Mouse (Mus musculus): ENCODE measurements around the gene Epb41l4b. TPM values are rescaled to one million over a fixed set of nuclear protein-coding genes. Genes with fewer than 3 reads are reported as not detected.

The Epb41l4b gene
- total and polyA plus RNA-seq, 2 experiments from 2014 or later, result 3.2 to 14.9 TPM

DNA sequence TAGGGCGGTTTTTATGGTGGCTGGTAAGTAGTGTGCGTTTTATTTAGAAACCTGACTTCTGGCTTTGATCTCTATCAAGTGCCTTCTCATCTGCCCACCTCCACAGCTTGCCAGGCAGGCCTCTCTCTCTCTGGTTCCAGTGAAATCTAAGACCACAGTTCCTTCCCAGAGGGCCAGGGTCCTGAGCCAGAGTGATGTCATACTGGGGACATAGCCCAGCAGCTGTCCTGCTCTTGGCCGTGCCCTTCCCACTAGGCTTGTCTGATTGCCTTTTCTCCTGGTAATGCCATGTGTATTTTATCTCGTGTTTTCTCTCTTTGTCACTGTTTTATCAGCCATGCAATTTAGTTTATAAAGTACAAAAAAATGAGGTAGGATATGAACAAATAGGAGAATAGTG lies 40.3 kb upstream of the Epb41l4b start:
- ATAC-seq (ENCODE audit: low FRiP score), result no peak
- peak; percentile 17 for DNase-seq (ENCODE audit: low spot score)
- Histone ChIP-seq H3K9ac (replicated peaks; ENCODE audit: low read length, poor library complexity, severe bottlenecking) (no peak overlapping the region), H3K36me3 (ENCODE audit: insufficient read depth, low read length) (no peaks in the 10 kb centered on the region), H3K4me3 (ENCODE audit: low read depth, low read length) (no peak overlapping the region), H3K9me3 (ENCODE audit: low read length) (no peaks in the 10 kb centered on the region), H3K4me1 (ENCODE audit: insufficient read depth, low read length) (no peaks in the 10 kb centered on the region), H3K27me3 (ENCODE audit: insufficient read depth, low read length) (no peaks in the 10 kb centered on the region), H3K27ac (ENCODE audit: low read depth, low read length) (no peak overlapping the region), H3K4me2 (ENCODE audit: low read depth, low read length, poor library complexity, severe bottlenecking) (no peak overlapping the region)
- TF ChIP-seq CTCF (IDR thresholded peaks at IDR 0.05), result no peak
- 71% methylated on average over 4 of the region's 4 CpGs for WGBS

DNA sequence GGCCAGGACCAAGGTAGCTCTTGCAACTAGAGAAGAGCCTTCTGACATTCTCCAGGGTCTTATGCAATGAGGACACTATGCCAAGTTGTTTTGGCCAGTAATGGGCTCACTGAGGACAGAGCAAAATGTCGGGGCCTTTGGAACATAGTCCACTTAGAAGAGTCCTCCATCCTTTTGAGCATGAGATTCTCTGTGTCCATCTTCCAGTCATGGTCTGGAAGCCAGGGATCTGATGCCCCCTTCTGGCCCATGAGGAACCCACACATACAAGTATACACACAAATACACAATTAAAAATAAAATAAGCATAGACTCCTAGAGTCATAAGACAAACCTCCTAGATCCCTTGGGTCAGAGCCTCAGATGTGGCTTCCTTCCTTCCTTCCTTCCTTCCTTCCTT lies 38.3 kb upstream of the Epb41l4b start:
- H3K4me1 ChIP-seq (ENCODE audit: insufficient read depth, low read length), result no peaks in the 10 kb centered on the region
- no peak overlapping the region for H3K4me2 ChIP-seq (ENCODE audit: low read depth, low read length, poor library complexity, severe bottlenecking)
- H3K9ac ChIP-seq (replicated peaks; ENCODE audit: low read length, poor library complexity, severe bottlenecking), result no peak overlapping the region
- DNase-seq (ENCODE audit: low spot score) (peak; percentile 14), ATAC-seq (ENCODE audit: low FRiP score) (no peak)
- H3K27me3 ChIP-seq (ENCODE audit: insufficient read depth, low read length), result no peaks in the 10 kb centered on the region
- WGBS, result 78% methylated on average over 1 of the region's 1 CpGs
- H3K9me3 ChIP-seq (ENCODE audit: low read length), result no peaks in the 10 kb centered on the region
- no peak overlapping the region for H3K4me3 ChIP-seq (ENCODE audit: low read depth, low read length)
- no peaks in the 10 kb centered on the region for H3K36me3 ChIP-seq (ENCODE audit: insufficient read depth, low read length)
- TF ChIP-seq CTCF (IDR thresholded peaks at IDR 0.05), result peak; percentile 37; the same call in 1 of the 2 replicates
- no peak overlapping the region for H3K27ac ChIP-seq (ENCODE audit: low read depth, low read length)

DNA sequence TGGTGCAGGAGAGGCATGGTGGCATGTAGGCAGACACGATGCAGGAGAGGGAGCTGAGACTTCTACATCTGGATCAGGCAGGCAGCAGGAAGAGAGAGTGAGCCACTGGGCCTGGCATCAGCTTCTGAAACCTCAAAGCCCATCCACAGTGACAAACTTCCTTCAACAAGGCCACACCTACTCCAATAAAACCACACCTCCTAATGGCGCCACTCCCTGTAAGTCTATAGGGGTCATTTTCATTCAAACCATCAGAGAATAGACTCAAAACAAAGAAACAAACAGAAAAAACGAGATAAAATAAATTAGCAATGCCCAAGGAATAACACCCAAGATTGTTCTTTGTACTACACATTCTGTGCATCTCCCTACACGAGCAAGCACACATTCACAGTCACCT lies 35.6 kb upstream of the Epb41l4b start:
- WGBS, result 76% methylated on average over 4 of the region's 4 CpGs
- no peak overlapping the region for H3K4me3 ChIP-seq (ENCODE audit: low read depth, low read length)
- ATAC-seq (ENCODE audit: low FRiP score) (no peak), DNase-seq (ENCODE audit: low spot score) (no peak)
- no peak overlapping the region for H3K9ac ChIP-seq (replicated peaks; ENCODE audit: low read length, poor library complexity, severe bottlenecking)
- H3K4me2 ChIP-seq (ENCODE audit: low read depth, low read length, poor library complexity, severe bottlenecking), result no peak overlapping the region
- no peaks in the 10 kb centered on the region for H3K4me1 ChIP-seq (ENCODE audit: insufficient read depth, low read length)
- H3K9me3 ChIP-seq (ENCODE audit: low read length), result no peaks in the 10 kb centered on the region
- no peaks in the 10 kb centered on the region for H3K27me3 ChIP-seq (ENCODE audit: insufficient read depth, low read length)
- H3K27ac ChIP-seq (ENCODE audit: low read depth, low read length), result no peak overlapping the region
- TF ChIP-seq CTCF (IDR thresholded peaks at IDR 0.05), result no peak
- H3K36me3 ChIP-seq (ENCODE audit: insufficient read depth, low read length), result no peaks in the 10 kb centered on the region

DNA sequence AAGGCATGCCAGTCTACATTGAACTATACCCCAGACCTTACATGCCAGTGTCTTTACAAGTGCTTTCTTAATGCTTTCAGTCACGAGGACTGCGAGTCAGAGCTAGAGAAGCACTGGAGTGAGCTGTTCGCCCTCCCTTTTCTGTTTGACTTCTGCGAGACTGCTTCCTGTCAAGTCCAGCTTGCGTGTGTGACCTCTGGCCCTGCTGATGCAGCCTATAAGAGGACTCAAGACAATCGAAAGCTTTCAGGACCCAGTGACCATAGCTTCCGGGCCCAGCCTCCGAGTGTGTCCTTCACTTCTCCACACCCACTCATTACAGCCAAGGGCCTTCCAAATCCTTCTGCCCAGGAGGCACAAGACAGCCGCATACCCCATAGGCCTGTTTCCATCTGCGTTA lies 32.1 kb upstream of the Epb41l4b start:
- no peak overlapping the region for H3K4me2 ChIP-seq (ENCODE audit: low read depth, low read length, poor library complexity, severe bottlenecking)
- H3K9me3 ChIP-seq (ENCODE audit: low read length), result no peaks in the 10 kb centered on the region
- no peak for ATAC-seq (ENCODE audit: low FRiP score)
- H3K27me3 ChIP-seq (ENCODE audit: insufficient read depth, low read length), result no peaks in the 10 kb centered on the region
- H3K36me3 ChIP-seq (ENCODE audit: insufficient read depth, low read length), result no peaks in the 10 kb centered on the region
- no peak for DNase-seq (ENCODE audit: low spot score)
- WGBS, result 80% methylated on average over 10 of the region's 10 CpGs
- TF ChIP-seq CTCF (IDR thresholded peaks at IDR 0.05), result no peak
- no peak overlapping the region for H3K27ac ChIP-seq (ENCODE audit: low read depth, low read length)
- H3K9ac ChIP-seq (replicated peaks; ENCODE audit: low read length, poor library complexity, severe bottlenecking), result no peak overlapping the region
- no peak overlapping the region for H3K4me3 ChIP-seq (ENCODE audit: low read depth, low read length)
- no peaks in the 10 kb centered on the region for H3K4me1 ChIP-seq (ENCODE audit: insufficient read depth, low read length)

DNA sequence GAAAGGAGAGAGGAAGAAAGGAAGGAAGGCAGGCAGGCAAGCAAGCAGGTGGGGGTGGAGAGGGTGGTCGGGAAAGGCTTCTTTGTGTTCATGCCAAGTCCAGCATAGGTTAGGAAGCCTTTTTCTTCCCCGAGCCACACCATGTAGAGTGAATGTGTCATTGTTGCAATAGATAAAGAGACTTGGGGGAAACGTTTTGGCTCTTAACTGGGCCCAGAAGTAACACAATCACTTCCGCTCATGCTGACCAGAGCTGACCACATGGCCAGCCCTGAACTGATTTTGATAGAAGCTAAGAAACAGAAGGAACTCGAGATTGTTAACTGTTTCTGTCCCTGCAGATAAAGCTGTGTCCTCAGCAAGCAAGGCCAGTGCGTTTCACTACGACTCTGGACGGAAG lies 29.6 kb upstream of the Epb41l4b start:
- Histone ChIP-seq H3K9me3 (ENCODE audit: low read length) (no peaks in the 10 kb centered on the region), H3K9ac (replicated peaks; ENCODE audit: low read length, poor library complexity, severe bottlenecking) (no peak overlapping the region), H3K4me2 (ENCODE audit: low read depth, low read length, poor library complexity, severe bottlenecking) (no peak overlapping the region), H3K4me3 (ENCODE audit: low read depth, low read length) (no peak overlapping the region), H3K36me3 (ENCODE audit: insufficient read depth, low read length) (no peaks in the 10 kb centered on the region), H3K27me3 (ENCODE audit: insufficient read depth, low read length) (no peaks in the 10 kb centered on the region), H3K27ac (ENCODE audit: low read depth, low read length) (no peak overlapping the region), H3K4me1 (ENCODE audit: insufficient read depth, low read length) (no peaks in the 10 kb centered on the region)
- ATAC-seq (ENCODE audit: low FRiP score) (no peak), DNase-seq (ENCODE audit: low spot score) (no peak)
- TF ChIP-seq CTCF (IDR thresholded peaks at IDR 0.05), result no peak
- 63% methylated on average over 8 of the region's 8 CpGs for WGBS

DNA sequence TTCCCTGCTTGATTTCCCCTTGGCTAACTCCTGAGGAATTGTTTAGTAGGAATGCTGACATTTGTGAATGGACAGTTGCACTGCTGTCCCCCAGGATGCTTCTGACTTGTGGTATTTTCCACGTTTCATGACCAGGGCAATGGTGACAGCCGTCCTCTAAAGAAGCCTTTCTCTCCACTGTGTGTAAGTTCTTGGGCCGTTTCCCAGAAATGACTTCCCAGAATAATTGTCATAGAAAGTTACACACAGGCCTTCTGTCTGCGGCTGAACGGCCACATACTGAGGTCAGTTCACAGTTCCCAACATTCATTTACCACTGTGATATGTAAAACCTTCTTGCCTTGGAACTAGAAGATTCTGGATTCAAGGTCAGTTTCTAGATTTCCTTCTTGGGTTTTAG lies 28.6 kb upstream of the Epb41l4b start:
- H3K36me3 ChIP-seq (ENCODE audit: insufficient read depth, low read length), result no peaks in the 10 kb centered on the region
- no peaks in the 10 kb centered on the region for H3K9me3 ChIP-seq (ENCODE audit: low read length)
- H3K4me2 ChIP-seq (ENCODE audit: low read depth, low read length, poor library complexity, severe bottlenecking), result no peak overlapping the region
- no peak overlapping the region for H3K9ac ChIP-seq (replicated peaks; ENCODE audit: low read length, poor library complexity, severe bottlenecking)
- H3K4me1 ChIP-seq (ENCODE audit: insufficient read depth, low read length), result no peaks in the 10 kb centered on the region
- 59% methylated on average over 5 of the region's 5 CpGs for WGBS
- DNase-seq (ENCODE audit: low spot score) (peak; percentile 69), ATAC-seq (ENCODE audit: low FRiP score) (peak; percentile 44; the same call in 1 of the 2 replicates)
- no peak overlapping the region for H3K27ac ChIP-seq (ENCODE audit: low read depth, low read length)
- TF ChIP-seq CTCF (IDR thresholded peaks at IDR 0.05), result no peak
- no peak overlapping the region for H3K4me3 ChIP-seq (ENCODE audit: low read depth, low read length)
- no peaks in the 10 kb centered on the region for H3K27me3 ChIP-seq (ENCODE audit: insufficient read depth, low read length)
